Mouse (Mus musculus) adrenal gland, adult 8-10 months (tissue): ENCODE results near the gene Fbxo48. TPM values are rescaled to one million over a fixed set of nuclear protein-coding genes. Genes with fewer than 3 reads are reported as not detected.
A peak's percentile ranks its signal among the peaks of the same experiment; 100 is the strongest.

Source experiments
- DNase-seq: peaks from one replicate; pipeline ENCODE4 v3.0.0; 2022
- total RNA-seq, 4 experiments: library from RNA; stranded (reverse); gene quantifications; 2 replicates each; pipeline ENCODE4 v1.2.4; 2022

Fbxo48 gene
- total RNA-seq, 4 experiments from 2014 or later = 0.12 to 0.75 (median 0.35) TPM

GRCm38 (mm10) chr11:16972027-16972426, 20.9 kb downstream of the Fbxo48 start:
- DNase-seq = no peak

- DNase-seq = no peak
These were observed 21.9 kb downstream of the Fbxo48 start for GRCm38 (mm10) chr11:16973086-16973485.

- DNase-seq = no peak
These were observed 25.8 kb downstream of the Fbxo48 start for GRCm38 (mm10) chr11:16976937-16977336.

- no peak for DNase-seq
These were observed 26.4 kb downstream of the Fbxo48 start for GRCm38 (mm10) chr11:16977611-16978010.

- DNase-seq = no peak
These were observed 27.1 kb downstream of the Fbxo48 start for GRCm38 (mm10) chr11:16978161-16978707.

- DNase-seq = no peak
These were observed 35.5 kb downstream of the Fbxo48 start for GRCm38 (mm10) chr11:16986550-16987187.

GRCm38 (mm10) chr11:16987745-16988328, 36.7 kb downstream of the Fbxo48 start:
- peak; percentile 26 for DNase-seq

GRCm38 (mm10) chr11:16989885-16990284, 38.7 kb downstream of the Fbxo48 start:
- DNase-seq = no peak

- DNase-seq = no peak
These were observed 41.7 kb downstream of the Fbxo48 start for GRCm38 (mm10) chr11:16992880-16993279.

GRCm38 (mm10) chr11:16996818-16997217, 45.6 kb downstream of the Fbxo48 start:
- no peak for DNase-seq

GRCm38 (mm10) chr11:16997465-16997864, 46.3 kb downstream of the Fbxo48 start:
- no peak for DNase-seq

- no peak for DNase-seq
These were observed 48.2 kb downstream of the Fbxo48 start for GRCm38 (mm10) chr11:16999387-16999786.

GRCm38 (mm10) chr11:16999933-17000332, 48.8 kb downstream of the Fbxo48 start:
- no peak for DNase-seq

GRCm38 (mm10) chr11:17000353-17001334, 49.5 kb downstream of the Fbxo48 start:
- DNase-seq = peak; percentile 23

GRCm38 (mm10) chr11:17002739-17003373, 51.7 kb downstream of the Fbxo48 start:
- DNase-seq = no peak

- no peak for DNase-seq
These were observed 52.6 kb downstream of the Fbxo48 start for GRCm38 (mm10) chr11:17003757-17004156.

Other genes with a start within 250 kb of the Fbxo48 start
- 10 to 100 TPM in 1 of 4 experiments, 1 to 10 TPM in 3; 7.5 to 11.6 (median 9.4) TPM for gene Egfr, start 199.2 kb upstream of the Fbxo48 start, total RNA-seq
- 10 to 100 TPM; 15.4 to 34.1 (median 24.1) TPM for gene Cnrip1, start 100.2 kb downstream of the Fbxo48 start, total RNA-seq
- 10 to 100 TPM in 1 of 4 experiments, 1 to 10 TPM in 3; 4.6 to 11.9 (median 7.8) TPM for gene Plek, start 101.0 kb downstream of the Fbxo48 start, total RNA-seq
- 100 to 1,000 TPM in 1 of 4 experiments, 10 to 100 TPM in 3; 83.1 to 104 (median 96.8) TPM for gene Ppp3r1, start 207.9 kb downstream of the Fbxo48 start, total RNA-seq
- 10 to 100 TPM; 17.0 to 21.0 (median 17.6) TPM for gene Wdr92, start 230.7 kb downstream of the Fbxo48 start, total RNA-seq